Mouse (Mus musculus): ENCODE results near the gene Scn5a.

GRCm38 (mm10) chr9:119516815-119517214 is 62.0 kb downstream of the Scn5a start:
- no peak for TF ChIP-seq CTCF (IDR thresholded peaks at IDR 0.05; ENCODE audit: low read depth, low read length)
- TF ChIP-seq POLR2A (IDR thresholded peaks at IDR 0.05; ENCODE audit: insufficient read depth, low read length): no peak
- TF ChIP-seq EP300 (IDR thresholded peaks at IDR 0.05; ENCODE audit: insufficient read depth, low read depth, low read length): no peak
